Mouse (Mus musculus): ENCODE measurements around the gene Neu2.

Gene Neu2

DNA sequence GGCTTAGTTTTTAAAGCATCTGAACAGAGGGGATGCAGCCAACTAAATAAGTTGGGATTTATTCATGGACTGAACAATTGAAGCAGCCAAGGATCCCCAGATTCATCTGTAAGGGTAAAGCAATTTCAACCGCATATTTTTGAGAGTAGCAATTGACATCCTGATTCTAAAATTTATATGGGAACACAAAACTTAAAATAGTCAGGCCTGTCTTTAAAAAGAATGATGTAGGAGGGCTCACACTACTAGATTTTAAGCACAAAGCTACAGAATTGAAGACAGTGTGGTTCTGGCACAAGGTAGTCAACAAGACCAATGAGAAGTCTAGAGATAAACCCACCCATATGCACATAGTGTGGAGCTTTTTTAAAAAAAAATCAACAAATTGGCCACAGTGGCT lies 27.3 kb downstream of the Neu2 start:
- DNase-seq (ENCODE audit: low read depth, low spot score): no peak

DNA sequence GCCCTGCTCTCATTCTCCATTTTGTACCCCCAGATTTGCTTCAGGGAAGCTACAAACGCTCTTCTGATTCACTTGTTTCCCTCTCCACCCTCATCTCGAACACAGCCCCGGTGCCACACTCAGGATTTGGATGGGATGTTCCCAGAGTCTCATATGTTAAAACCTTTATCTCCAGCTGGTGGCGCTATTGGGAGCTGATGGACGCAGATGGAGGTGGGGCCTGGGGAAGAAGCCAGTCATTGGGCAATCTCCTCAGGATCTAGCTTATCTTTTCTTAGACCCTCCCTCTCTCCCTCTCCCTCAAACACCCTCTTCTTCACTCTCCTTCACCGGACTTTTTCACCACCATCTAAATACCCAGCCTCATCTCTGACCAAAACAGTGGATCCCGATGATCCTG lies 31.9 kb downstream of the Neu2 start:
- DNase-seq (ENCODE audit: low read depth, low spot score): peak; percentile 60

DNA sequence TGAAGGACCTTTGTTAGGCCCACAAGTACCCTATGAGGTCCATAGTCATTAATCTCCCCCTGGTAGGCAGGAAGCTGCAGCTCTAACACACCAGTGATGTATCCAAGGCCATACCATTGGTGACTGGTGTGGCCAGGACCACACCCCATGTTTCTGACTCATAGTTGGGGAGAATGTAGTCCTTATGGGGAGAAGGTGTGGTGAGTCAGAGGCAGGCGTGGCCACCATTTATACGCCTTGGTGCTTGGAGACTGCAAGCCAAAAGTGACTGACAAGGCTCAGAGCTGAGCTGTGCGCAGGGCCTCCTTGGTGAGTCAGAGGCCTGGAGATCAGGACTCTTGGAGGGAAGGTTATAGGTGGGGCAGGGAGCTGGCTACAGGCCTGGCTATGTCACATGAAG lies 41.3 kb downstream of the Neu2 start:
- DNase-seq (ENCODE audit: low read depth, low spot score): no peak

DNA sequence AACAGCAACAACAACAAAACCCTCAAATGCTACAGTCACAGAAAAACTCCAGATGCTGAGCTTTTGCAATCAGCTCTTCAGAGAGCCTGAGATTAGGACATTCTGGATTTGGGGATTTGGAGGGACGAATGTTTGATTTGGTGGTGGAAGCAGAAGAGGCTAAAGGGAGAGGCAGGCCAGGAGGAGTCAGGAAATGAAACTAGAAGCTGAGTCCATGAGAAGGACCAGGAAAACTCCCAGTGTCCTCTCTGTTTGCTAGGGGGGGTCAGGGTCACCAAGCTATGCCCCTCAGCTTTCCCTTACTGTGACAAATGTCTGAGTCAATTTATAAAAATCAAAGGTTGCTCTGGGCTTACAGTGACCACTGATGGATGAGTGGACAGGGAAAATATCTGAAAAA lies 43.9 kb downstream of the Neu2 start:
- no peak for DNase-seq (ENCODE audit: low read depth, low spot score)

DNA sequence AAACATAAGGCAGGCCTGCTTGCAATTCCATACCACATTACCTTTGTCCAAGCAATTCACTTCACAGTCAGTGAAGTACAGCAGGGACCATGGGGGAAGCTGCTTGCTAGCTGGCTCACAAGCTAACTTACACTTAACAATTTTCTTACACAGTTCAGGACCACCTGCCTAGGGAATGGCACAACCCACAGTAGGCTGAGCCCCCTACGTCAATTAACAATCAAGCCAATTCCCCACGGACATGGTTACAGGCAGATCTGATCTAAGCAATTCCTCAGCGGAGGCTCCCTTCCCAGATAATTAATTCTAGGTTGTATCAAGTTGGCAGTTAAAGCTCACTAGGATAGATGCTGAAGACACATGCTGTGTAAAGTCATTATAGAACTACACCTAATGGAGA lies 53.3 kb downstream of the Neu2 start:
- no peak for DNase-seq (ENCODE audit: low read depth, low spot score)

DNA sequence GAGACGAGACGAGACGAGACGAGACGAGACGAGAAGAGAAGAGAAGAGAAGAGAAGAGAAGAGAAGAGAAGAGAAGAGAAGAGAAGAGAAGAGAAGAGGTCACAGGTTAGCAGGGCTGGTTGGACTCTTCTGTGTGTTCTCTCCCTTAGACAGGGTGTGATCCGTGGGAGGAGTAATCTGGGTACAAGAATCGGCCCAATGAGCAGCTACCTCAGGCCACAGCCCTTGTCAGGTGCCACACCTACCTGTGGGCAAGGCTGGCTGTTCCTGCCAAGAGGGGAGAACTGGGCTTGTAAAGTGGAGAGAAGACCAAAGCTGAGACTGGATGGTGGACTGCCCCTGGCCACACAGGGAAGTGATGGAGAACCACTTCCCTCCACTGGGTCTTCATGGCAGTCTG lies 56.1 kb downstream of the Neu2 start:
- no peak for DNase-seq (ENCODE audit: low read depth, low spot score)

DNA sequence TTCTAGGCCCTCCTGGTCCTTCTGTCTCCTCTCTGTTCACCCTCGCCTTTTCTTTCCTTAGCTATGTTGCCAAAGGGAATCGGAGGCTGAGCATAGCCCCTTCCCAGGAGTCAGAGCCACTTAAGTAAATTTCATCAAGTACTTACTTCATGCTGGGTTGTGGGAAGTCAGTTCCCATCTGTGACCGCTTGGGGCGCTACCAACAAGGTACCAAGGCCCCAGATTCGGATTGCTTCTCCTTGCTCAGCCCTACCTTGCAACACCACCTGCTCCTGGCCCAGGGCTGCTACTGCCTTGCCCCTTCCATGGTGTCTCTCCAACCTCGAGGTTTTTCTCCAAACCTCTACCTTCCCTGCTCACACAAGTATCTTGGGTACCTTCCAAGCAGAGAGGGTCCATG lies 58.7 kb downstream of the Neu2 start:
- peak; percentile 68 for DNase-seq (ENCODE audit: low read depth, low spot score)

DNA sequence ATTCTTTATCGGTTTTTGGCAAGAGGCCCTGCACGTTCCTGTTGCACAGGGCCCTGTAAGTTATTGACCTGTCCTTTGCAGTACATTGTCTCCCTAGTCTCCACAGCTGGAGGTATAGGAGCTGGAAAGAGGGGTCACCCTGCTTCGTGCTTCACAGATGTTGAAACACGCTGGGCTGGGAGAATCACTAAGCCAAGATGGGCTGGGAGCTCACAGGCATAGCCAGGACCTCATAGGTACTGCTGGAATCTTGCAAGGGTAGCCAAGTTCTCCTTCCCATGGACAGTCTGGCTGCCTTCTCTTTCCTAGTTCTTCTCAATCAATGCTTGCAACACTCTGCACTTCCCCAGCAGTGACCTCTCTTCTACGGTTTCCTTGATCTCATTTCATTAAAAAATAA lies 63.6 kb downstream of the Neu2 start:
- no peak for DNase-seq (ENCODE audit: low read depth, low spot score)

DNA sequence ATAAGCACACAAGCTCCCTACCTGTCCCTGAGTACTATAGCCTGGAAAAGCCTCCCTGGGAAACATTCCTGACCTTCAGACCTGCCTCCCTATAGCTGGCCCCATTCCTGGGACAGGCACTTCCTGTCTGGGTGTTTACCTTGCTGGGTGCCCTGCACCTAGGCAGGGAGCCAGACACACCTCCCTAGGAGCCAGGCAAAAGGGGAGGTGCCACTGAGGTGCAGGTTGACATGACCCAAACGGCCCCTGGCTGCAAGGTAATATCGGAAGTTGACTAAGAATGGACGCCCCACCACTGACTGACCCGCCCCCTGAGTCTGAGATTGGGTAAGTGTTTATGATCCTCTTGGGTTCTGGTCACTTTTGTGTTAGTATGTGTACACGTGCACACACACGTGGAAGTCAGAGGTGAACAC lies 64.1 kb downstream of the Neu2 start, which contains the start of gene Ngef:
Gene Ngef, minus strand, starts transcription at position 71 of the 416 bp plus-strand sequence.
- DNase-seq (ENCODE audit: low read depth, low spot score): no peak

DNA sequence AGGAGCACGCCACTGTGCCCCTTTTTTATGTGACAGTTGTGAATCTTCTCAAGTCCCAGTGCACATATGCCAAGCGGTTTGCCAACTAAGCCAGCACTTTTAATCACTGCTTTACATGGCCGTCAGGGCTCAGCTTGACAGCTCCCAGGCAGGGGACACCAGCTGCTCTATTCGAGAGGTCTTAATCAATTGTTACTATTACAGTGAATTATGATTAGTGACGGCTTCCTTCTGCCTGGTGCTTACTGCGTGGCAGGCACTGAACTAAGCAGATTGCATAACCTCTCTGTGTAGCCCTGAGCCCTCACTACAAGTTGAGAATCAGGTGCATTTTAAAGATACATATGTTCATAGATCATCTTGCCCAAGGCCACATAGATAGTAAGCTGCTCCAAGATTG lies 64.7 kb downstream of the Neu2 start:
- no peak for DNase-seq (ENCODE audit: low read depth, low spot score)

DNA sequence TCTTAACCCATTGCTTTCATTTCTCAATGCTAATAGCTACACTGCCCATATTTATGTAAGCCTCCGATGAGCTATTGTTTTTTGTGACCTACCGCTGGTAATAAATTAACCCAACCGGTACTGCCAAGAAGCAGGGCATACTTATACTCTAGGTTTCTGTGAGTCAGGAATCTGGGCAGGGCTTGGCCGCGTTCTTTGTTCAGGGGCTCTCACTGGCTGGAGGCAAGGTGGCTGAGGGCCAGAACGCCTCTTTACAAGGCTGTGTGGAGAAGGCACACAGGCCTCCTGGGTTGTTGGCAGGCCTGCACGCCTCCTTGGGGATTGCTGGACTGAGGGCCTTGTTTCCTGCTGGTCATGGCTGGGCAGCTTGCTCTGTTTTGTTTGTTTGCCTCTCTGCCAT lies 65.1 kb downstream of the Neu2 start:
- DNase-seq (ENCODE audit: low read depth, low spot score): no peak

DNA sequence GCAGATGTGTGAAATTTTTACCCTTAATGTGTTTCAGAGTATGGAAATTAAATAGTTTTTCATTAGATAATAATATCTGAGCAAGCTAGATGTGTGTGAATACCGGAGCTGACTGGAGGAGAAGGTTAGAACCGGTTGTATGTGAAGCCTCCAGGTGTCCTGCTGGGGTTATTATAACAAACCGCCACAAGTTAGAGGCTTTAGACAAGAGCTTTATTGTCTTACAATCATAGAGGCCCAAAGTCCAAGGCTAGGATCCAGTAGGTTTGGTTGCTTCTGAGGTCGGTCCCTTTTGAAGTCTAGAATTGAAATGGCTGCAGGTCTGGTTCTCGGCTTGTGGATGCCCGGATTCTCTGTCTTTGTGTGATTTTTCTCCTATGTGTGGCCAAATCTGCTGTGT lies 69.3 kb downstream of the Neu2 start:
- no peak for DNase-seq (ENCODE audit: low read depth, low spot score)

DNA sequence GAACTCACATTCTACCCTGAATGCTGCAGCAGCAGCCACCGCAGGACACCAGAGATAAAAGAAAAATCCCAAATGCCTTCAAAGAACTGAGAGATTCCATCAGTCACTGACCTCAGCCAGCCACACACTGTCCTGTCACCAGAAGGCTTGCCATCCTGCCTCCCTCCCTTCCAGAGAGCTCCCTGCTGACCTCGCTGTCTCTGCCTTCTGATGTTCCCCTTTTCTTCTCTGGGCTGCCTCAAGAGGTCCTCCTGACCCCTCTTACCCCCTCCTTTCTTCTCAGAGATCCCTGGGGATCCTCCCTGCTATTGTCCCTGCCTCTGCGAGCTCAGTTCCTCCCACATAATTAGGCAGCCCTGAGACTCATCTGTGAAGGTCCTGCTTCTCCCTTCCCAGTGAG lies 71.1 kb downstream of the Neu2 start:
- no peak for DNase-seq (ENCODE audit: low read depth, low spot score)

DNA sequence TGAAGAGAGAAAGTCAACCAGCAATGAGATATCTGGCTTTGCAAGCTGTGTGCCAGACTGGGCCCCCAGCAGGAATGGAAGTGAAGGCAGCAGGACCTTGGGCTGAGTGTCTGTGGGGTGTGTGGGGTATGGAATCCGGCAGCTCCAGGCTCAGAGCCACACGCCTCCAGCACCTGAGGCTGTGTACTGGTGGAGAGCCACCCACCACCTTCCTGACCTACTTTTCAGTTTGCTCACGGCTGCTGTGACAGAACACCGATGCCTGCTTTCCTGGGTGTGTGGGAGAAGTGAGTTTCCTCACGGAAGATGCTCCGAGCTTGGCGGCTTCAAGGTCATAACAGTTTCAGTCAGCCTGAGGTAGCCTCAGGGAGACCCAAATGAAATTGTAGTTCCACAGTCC lies 79.5 kb downstream of the Neu2 start:
- DNase-seq (ENCODE audit: low read depth, low spot score): no peak

DNA sequence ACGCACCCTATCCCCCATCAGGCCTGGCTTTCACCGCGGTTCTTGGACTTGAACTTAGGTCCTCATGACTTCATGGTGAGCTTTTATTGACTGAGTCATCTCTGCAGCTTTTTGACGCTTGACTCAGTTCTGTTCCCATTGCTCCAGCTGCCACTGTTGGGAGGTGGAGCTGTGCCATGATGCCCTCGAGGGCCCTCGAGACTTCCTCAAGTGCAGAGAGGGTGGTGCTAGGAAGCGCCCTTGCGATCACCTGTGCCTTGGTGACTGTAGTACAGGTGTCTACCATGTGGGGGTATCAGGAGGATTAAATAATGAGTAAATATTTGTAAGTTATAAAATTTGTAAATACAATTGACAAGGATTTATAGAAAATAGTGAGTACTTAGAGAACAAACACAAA lies 80.3 kb downstream of the Neu2 start:
- no peak for DNase-seq (ENCODE audit: low read depth, low spot score)

DNA sequence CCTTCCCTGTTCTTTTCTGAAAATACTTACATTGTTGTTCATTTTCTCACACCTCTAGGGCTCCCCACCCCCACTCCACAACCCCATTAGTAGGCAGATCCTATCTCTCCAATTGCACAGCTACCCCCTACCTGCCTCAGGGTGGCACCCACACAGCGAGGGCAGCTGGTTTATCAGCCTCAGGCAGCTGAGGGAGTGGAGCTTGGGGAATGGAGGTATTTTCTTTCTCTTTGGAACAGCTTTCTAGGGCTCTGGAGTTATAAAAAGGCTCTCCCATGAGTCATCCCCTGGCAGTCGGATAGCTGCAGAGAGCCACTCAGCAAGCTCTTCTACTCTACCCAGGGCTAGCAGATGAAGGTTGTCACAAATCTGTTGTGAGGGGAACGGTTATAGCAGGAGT lies 84.6 kb downstream of the Neu2 start:
- DNase-seq (ENCODE audit: low read depth, low spot score): no peak

DNA sequence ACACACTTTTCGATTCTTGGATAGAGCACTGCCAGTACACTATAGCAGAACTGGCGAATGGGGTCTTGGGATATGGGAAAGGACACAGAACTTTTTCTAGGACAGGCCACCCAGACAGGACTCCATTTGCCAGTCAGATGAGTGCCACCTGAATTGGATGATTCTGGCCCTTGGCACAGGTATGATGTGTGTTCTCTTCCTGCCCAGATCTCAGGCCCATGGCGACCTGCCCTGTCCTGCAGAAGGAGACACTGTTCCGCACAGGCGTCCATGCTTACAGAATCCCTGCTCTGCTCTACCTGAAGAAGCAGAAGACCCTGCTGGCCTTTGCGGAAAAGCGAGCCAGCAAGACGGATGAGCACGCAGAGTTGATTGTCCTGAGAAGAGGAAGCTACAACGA lies 85.0 kb downstream of the Neu2 start:
- no peak for DNase-seq (ENCODE audit: low read depth, low spot score)

DNA sequence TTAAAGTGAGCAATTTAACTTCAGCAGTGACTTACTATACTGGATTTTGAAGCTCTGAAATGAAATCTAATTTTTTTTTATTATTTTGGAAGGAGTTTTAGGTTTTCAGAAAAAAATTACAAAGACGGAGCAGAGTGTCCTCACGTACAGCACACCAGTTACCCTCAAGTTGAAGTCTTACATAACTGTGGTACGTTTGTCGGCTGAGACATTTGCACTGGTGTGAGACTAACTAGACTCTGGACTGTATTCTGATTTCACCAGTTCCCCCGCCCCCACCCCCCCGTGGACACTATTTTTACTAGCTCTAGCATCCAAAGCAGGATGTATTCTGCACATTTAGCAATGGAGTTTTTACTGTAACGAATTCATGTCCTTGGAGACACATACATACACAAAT lies 90.8 kb downstream of the Neu2 start:
- DNase-seq (ENCODE audit: low read depth, low spot score): no peak

DNA sequence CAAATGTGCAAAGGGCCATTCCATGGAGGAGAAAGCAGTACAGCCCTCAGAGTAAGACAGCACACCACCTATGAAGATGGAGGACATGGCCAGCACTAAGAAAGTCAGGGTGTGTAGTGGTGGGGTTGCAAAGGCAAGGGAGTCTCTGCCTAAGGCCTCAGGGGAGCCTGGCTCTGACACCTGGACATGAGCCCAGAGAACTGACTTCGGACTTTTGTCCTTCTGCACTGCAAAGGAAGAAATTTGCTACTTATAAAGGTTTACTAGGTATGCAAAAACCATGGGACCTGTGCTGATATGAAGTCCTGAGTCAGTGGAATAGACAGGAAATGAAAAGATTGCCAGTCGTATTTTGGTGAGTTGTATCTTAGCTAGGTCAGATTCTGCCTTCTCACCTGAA lies 92.1 kb downstream of the Neu2 start:
- DNase-seq (ENCODE audit: low read depth, low spot score): no peak

DNA sequence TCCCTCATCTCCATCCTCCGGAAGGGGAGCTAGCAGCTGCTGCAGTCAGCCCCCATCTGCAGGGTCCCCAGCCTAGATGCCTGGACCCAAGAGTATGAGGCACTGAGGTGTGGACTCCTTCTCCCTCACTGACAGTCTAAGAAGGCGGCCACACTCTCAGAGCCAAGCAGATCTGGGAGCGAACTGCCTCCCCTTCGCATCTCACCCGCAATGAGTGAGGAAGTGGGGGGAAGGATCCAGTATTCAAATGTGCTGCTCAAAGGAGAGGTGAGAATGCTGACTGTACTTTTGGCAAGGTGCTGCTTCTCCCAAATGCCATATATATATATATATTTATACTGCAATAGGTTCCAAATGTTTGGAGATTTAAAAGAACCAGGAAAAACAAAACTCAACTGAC lies 93.7 kb downstream of the Neu2 start:
- DNase-seq (ENCODE audit: low read depth, low spot score): no peak

DNA sequence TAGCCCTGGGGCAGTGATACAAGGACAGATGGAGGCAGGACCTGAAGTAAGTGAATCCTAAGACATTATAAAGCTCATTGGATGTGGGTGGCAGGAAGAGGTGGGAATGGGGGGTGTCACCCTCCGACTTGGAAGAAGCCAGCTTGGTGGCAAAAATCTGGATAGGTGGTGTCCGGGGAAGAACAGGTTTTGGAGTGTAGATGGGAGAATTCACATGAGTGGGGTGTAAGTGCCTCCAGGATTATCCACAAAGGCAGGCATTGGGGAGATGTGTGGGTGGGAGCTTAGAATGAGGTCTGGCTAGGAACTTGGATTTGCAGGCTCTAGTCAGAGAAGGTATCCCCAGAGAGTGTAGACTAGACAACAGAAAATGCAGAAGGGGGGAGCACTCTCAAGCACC lies 95.6 kb downstream of the Neu2 start:
- DNase-seq (ENCODE audit: low read depth, low spot score): no peak

DNA sequence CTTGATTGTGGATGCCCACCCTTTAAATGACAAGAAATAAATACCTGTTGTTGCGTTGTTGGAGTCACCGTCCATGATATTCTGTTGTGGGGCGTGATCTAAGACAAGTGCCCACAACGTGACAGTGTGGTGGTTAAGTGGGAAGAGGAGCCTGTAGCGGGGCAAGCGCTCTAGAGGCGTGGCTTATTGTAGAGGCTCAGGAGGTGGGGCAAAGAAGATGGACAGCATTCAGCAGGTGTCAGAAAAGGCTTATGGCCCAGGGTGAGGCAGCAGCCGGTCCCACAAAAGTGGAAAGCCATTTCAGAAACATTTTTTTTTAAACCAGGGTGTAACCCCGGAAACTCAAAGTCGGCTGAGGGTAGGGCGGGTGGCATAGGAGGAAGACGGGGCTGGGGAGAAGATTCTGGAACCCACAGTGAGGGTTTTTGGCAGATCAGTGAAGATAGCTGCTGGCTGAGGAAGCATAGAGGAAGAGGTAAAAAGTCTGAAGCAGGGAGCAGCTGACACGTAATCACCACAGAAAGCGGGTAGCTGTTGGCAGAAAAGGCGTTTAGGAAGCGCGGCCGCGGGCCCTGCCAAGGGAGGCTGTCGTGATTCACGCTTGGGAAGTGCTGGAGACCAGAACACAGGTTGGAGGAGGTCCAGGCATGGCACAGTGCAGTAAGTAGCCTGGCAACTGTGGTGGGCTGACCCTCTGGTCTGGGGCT lies 97.8 kb downstream of the Neu2 start:
- DNase-seq (ENCODE audit: low read depth, low spot score): peak; percentile 79

DNA sequence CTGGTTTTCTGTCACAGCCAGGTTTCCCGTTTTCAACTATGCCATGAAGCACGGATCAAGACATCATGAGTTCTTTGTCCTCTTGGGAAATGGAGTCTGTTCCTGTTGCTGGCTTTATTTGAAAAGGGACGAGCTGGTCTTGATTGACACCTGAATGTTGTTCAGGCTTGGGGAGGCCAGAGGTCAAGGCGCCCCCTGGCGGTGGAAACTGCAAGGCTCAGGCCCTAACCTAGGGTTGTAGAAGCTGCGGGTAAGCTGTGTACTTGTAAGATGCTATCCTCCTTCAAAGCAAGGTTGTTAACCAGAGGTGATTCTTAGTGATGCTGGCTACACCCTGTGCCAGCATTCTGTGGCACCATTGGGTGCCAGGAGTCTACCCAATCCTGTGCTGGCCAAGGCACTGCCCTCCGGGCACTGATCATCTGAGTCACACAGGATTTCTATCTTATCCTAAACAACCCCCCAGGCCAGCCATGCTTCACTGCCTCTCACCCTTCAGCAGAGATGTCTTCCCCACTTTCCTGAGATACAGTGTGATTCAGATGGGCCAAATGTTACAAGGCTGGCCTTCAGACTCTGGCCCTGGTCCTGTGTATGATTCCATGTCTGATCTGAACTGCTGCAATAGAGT lies 98.8 kb downstream of the Neu2 start:
- DNase-seq (ENCODE audit: low read depth, low spot score): peak; percentile 88

Measured in CD4-positive, CD25-positive, alpha-beta regulatory T cell, adult 2 months (primary cell).